Mouse (Mus musculus) embryonic facial prominence, embryonic 15.5 days (tissue): ENCODE results near the gene Trdn. TPM values are rescaled to one million over a fixed set of nuclear protein-coding genes. Genes with fewer than 3 reads are reported as not detected.

ENCODE experiments used
- ATAC-seq: fragments of 200-750 bp; cut with Nextera tagmentation; 2 replicates; pipeline ENCODE4 v1.8.0; 2017; ENCODE audit warnings: low read depth, moderate TSS enrichment; ENCODE audit not compliant: insufficient number of reproducible peaks, low FRiP score, low TSS enrichment
- H3K27ac ChIP-seq: fragments of 300-500 bp; sonication (generic); replicated peaks from 2 replicates; pipeline ENCODE4 v1.5.1; 2015; ENCODE audit warnings: mild to moderate bottlenecking, inconsistent platforms
- H3K27me3 ChIP-seq: fragments of 300-500 bp; sonication (generic); 2 replicates; pipeline ENCODE4 v1.6.1; 2015; ENCODE audit warnings: inconsistent platforms
- H3K36me3 ChIP-seq: fragments of 300-500 bp; sonication (generic); 2 replicates; pipeline ENCODE4 v1.6.1; 2015; ENCODE audit warnings: mild to moderate bottlenecking, inconsistent platforms
- H3K4me1 ChIP-seq: fragments of 300-500 bp; sonication (generic); 2 replicates; pipeline ENCODE4 v1.6.1; 2015; ENCODE audit warnings: inconsistent platforms
- H3K4me2 ChIP-seq: fragments of 300-500 bp; sonication (generic); replicated peaks from 2 replicates; pipeline ENCODE4 v1.6.1; 2015; ENCODE audit warnings: mild to moderate bottlenecking, inconsistent platforms
- H3K4me3 ChIP-seq: fragments of 300-500 bp; sonication (generic); replicated peaks from 2 replicates; pipeline ENCODE4 v1.5.1; 2015; ENCODE audit warnings: mild to moderate bottlenecking, inconsistent platforms
- H3K9ac ChIP-seq: fragments of 300-500 bp; sonication (generic); 2 replicates; pipeline ENCODE4 v1.6.1; 2015; ENCODE audit warnings: inconsistent platforms
- H3K9me3 ChIP-seq: fragments of 300-500 bp; sonication (generic); replicated peaks from 2 replicates; pipeline ENCODE4 v1.6.1; 2016; ENCODE audit warnings: inconsistent platforms
- WGBS: fragments of 180-500 bp; shearing (Covaris S2); methylation state at CpG from one replicate; pipeline ENCODE4 v1.1.7; 2015; 5-methylcytosine and 5-hydroxymethylcytosine counted together
- polyA plus RNA-seq: library from polyadenylated mRNA; unstranded; fragments of >200 nt; fragmentation: Nextera tagmentation; extraction: Ambion mirVana; gene quantifications from 2 replicates; pipeline ENCODE4 v1.2.1, GENCODE M21; 2015

Trdn gene
- 9.4 and 16.5 TPM in 2 replicates for polyA plus RNA-seq

DNA sequence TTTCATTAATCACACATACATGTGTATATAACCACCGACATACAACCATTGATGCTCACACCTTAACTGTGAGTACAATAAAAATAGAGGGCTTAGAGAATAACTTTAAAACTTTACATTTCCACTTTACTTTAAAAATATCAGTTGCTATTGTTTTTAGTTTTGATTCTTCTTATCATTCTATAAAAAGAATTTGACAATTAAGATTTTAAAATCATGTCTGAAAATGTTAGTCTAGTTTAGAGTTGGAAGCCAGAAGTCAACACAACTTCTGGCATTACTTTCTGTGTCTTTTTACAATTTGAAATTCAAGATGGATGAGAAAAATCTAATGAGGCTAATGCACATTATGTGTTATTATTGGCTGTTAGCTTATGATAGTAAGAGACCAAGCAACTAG is at the start of gene Trdn:
Trdn (plus strand) TSS at position 301 of the 400 bp plus-strand sequence.
- no peaks in the 10 kb centered on the region for H3K9me3 ChIP-seq
- H3K9ac ChIP-seq: no peak within 1 kb of the TSS
- H3K4me1 ChIP-seq: no peaks in the 10 kb centered on the region
- WGBS: 77% methylated on average over 1 of the region's 1 CpGs
- no peak within 1 kb of the TSS for H3K4me3 ChIP-seq
- no peak for ATAC-seq
- H3K4me2 ChIP-seq: no peak within 1 kb of the TSS
- H3K36me3 ChIP-seq: no peaks in the 10 kb centered on the region
- no peaks in the 10 kb centered on the region for H3K27me3 ChIP-seq
- no peak within 1 kb of the TSS for H3K27ac ChIP-seq

DNA sequence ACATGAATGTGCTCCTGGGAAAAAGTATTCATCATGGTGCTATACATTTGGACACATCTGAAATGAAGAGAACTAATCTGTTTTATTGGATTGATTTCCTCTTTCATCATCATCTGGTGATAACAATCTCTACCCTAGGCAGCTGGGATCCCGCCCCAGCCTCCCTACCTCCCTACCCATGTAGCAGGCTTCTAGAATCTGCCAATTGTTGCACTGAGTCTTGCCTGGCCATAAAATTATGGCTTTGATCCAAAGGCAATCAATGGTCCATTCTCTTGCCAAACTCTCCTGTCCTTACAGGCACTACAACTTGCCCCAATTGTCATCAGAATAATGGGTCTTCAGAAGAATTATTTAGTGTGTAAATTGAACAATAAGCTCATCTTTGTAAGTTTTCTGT is 19.6 kb upstream of the Trdn start:
- no peak for ATAC-seq
- WGBS: 50% methylated on average over 1 of the region's 1 CpGs

DNA sequence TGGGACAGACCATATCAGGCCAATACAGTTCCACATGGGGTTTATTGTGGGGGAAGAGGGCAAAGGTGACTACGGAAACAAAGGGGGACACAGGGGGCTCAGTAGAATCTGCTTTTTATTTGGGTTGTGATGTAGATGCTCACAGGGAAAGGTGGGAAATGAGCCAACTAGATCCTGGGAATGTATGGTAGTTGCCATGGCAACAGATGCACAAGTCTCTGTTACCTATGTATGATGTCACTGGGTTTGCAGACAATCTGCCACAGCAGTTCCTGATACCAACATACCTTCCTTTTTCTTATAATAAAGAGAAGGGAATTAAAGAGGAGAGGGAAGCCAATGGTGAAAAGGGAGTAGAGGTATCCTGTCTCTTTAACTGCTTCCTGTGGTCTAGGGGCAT is 14.8 kb upstream of the Trdn start:
- H3K27ac ChIP-seq: no peak overlapping the region
- H3K9ac ChIP-seq: no peak overlapping the region
- no peak for ATAC-seq
- no peaks in the 10 kb centered on the region for H3K27me3 ChIP-seq
- H3K36me3 ChIP-seq: no peaks in the 10 kb centered on the region
- no peaks in the 10 kb centered on the region for H3K9me3 ChIP-seq
- no peak overlapping the region for H3K4me3 ChIP-seq
- no peak overlapping the region for H3K4me2 ChIP-seq
- H3K4me1 ChIP-seq: no peaks in the 10 kb centered on the region
- 83% methylated on average over 1 of the region's 1 CpGs for WGBS

More for the DNA sequence above, 19.6 kb upstream of the Trdn start:
- no peak overlapping the region for H3K27ac ChIP-seq
- no peak overlapping the region for H3K4me3 ChIP-seq
- H3K4me2 ChIP-seq: no peak overlapping the region
- H3K36me3 ChIP-seq: no peaks in the 10 kb centered on the region
- no peak overlapping the region for H3K9ac ChIP-seq
- H3K27me3 ChIP-seq: no peaks in the 10 kb centered on the region
- H3K4me1 ChIP-seq: no peaks in the 10 kb centered on the region
- no peaks in the 10 kb centered on the region for H3K9me3 ChIP-seq

DNA sequence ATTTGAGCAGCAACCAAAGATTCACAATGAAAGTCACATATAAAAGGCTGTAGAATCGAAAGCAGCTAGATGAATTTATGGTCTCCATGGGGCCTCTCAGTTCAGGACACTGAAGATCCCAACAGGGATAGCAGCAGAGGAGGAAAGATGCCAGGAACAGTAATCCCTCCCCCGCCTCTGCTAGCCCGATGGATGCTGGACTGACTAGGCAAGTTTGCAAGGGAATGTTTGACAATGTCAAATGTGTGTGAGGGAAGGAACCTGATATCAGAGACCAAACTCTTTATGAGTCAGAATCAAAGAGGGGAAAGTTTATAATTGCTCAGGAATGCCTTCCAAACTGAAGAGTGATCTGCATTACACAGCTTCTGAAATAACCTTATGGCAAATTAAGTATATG is 7.2 kb upstream of the Trdn start:
- H3K27me3 ChIP-seq: no peaks in the 10 kb centered on the region
- no peak overlapping the region for H3K4me3 ChIP-seq
- H3K9me3 ChIP-seq: no peaks in the 10 kb centered on the region
- no peaks in the 10 kb centered on the region for H3K36me3 ChIP-seq
- no peaks in the 10 kb centered on the region for H3K4me1 ChIP-seq
- H3K4me2 ChIP-seq: no peak overlapping the region
- ATAC-seq: no peak
- H3K27ac ChIP-seq: no peak overlapping the region
- H3K9ac ChIP-seq: no peak overlapping the region
- 58% methylated on average over 3 of the region's 3 CpGs for WGBS

DNA sequence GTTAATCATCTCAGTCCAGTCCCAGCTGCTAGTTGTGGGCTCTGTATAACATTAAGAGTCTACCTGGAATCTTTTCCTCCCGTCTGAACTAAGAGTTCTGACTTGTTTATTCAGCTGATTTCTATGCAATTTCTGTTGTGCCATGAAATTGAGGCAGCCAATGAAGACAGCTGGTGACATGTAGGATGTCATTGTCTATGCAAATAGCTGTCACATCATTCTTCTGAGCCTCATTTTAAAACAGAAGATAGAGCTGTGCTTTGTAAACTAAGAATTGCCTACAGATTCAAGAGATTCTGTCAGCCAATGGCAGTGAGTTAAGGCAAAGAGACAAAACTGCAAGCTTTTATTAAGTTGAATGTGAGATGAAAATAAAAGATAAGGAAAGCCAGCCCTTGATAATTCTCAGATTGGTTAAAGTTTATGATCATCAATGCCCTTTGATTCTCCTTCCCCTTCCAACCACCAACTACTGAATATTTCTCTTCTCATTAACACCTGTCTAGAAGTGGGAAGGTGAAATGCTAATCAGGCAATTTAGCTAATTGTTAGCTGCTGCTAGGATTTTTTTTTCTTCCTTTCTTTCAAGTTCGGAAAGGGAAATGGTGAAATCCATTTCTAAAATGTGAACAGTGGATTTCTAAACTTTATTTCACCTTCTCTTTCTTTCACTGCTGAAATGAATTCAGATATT is 1.9 kb downstream of the Trdn start:
- Histone ChIP-seq H3K27ac (no peak overlapping the region), H3K4me3 (no peak overlapping the region), H3K9ac (no peak overlapping the region), H3K4me2 (no peak overlapping the region), H3K36me3 (no peaks in the 10 kb centered on the region), H3K27me3 (no peaks in the 10 kb centered on the region), H3K9me3 (no peaks in the 10 kb centered on the region), H3K4me1 (no peaks in the 10 kb centered on the region)
- 56% methylated on average over 2 of the region's 2 CpGs for WGBS
- no peak for ATAC-seq

DNA sequence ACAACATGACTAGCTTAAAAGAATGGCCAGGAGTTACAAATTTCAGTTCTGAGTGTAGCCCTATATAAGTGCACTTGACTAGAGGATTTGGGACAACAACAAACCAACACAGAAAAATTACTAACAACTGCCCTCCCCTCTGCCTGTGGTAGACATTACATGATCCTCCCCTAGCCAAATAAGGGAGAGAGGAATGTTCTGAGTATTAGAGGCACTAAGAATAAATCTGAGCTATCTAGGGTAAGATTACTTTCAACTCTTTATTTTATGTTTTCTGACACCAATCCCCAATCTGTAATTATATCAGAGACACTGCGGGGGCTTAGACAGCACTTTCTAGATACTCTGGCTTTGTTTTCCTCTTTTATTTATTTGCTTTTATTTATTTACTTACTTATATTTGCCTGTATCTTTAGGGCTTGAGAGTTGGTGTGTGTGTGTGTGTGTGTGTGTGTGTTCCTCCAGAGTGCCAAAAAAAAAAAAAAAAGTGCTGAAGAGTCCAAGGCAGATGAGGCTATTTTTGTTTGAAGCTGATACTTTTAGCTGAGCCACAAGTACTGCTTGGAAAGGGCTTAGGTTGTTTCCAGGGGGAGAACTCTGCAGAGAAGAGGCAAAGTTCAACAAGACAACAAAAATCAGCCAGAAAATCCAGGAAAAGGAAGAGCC is 2.7 kb downstream of the Trdn start:
- no peak overlapping the region for H3K27ac ChIP-seq
- no peak overlapping the region for H3K4me3 ChIP-seq
- no peaks in the 10 kb centered on the region for H3K9me3 ChIP-seq
- no peak overlapping the region for H3K9ac ChIP-seq
- H3K4me2 ChIP-seq: no peak overlapping the region
- H3K4me1 ChIP-seq: no peaks in the 10 kb centered on the region
- H3K36me3 ChIP-seq: no peaks in the 10 kb centered on the region
- 78% methylated on average over 1 of the region's 1 CpGs for WGBS
- no peaks in the 10 kb centered on the region for H3K27me3 ChIP-seq
- ATAC-seq: no peak

DNA sequence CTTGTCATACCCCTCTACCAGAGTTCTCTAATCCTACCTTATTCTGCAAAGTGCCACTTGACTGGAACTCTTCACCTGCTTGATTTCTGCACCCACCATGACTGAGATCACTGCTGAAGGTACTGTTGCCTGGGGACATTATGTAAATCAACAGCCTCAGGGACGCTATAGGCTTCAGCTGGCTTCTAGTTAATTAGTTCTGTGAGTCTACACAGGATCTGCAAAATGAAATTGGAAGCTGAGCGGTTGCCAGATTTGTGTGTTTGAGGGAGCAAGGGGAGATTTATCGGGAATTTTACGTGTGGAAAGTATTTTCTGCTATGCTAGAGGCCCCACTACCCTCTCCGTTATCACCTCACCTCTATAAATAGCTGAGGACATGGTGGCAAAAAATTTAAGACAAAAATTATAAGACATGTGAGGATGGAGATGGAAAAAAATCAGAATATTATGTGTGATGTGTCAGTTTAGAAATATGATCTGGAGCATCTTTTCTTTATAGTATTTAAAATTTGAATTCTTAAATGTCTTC is 3.3 kb downstream of the Trdn start:
- no peaks in the 10 kb centered on the region for H3K4me1 ChIP-seq
- H3K36me3 ChIP-seq: no peaks in the 10 kb centered on the region
- H3K4me3 ChIP-seq: no peak overlapping the region
- no peak overlapping the region for H3K27ac ChIP-seq
- ATAC-seq: no peak
- H3K9me3 ChIP-seq: no peaks in the 10 kb centered on the region
- H3K9ac ChIP-seq: no peak overlapping the region
- no peaks in the 10 kb centered on the region for H3K27me3 ChIP-seq
- no peak overlapping the region for H3K4me2 ChIP-seq
- 52% methylated on average over 5 of the region's 5 CpGs for WGBS

DNA sequence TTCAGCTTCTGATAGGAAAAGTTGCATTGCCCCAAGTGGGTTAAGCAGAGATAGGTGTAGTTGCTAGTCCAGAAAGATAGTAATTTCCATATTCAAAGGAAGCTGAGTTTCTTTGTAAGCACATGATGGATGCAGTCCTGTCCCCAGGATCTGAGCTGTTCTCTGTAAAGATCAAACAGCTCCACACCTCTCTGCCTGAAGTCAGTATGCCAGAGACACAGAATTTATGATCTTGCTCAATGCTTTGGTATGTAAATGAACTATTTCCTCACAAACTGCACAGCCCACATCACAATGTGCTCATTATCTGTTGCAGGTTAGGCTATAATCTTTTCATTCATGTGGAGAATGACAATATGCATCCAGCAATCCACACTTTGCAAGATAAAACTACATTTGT is 8.0 kb downstream of the Trdn start:
- H3K27ac ChIP-seq: no peak overlapping the region
- ATAC-seq: no peak
- H3K36me3 ChIP-seq: no peaks in the 10 kb centered on the region
- no peaks in the 10 kb centered on the region for H3K9me3 ChIP-seq
- no peak overlapping the region for H3K4me2 ChIP-seq
- no peaks in the 10 kb centered on the region for H3K4me1 ChIP-seq
- no peak overlapping the region for H3K4me3 ChIP-seq
- no peak overlapping the region for H3K9ac ChIP-seq
- no peaks in the 10 kb centered on the region for H3K27me3 ChIP-seq

DNA sequence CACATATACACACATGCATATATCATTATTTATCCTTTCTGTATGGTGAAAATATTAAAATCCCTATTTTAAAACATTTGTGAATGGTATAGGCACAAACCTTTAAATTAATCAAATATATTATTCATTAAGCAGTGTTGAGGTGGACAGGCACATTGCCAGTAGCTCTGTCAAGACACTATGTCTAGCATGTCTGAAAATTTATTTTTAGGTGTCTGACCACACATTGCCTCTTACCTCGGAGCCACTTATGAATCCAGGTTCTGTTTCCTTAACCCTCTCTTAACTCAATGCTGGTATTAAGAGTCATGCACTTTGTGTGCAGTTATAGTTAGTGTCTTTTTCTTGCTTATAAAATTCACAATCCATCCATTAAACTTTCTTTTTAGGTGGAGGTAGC is 12.0 kb downstream of the Trdn start:
- WGBS: 58% methylated on average over 1 of the region's 1 CpGs
- no peak for ATAC-seq
- H3K27me3 ChIP-seq: no peaks in the 10 kb centered on the region

DNA sequence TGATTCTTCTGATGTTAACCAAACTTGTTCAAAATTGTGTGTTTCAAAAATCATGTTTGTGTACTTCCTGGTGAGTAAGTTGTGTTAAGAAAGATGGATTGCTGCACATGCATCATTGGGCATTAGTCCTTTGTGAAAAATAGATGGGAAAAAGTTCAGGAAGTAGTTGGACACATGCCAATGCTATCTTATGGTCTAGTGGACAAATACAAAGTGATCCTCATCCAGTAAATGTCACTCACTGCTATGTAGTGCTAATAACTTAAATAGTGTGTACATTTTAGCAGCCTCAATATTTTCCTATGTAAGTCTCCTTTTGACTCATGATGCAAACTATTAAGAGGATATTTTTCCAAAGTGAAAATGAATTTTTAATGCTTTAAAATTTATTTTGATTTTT is 27.6 kb downstream of the Trdn start:
- H3K9me3 ChIP-seq: no peaks in the 10 kb centered on the region
- no peak overlapping the region for H3K4me3 ChIP-seq
- ATAC-seq: no peak
- H3K27ac ChIP-seq: no peak overlapping the region
- H3K4me1 ChIP-seq: no peaks in the 10 kb centered on the region
- no peaks in the 10 kb centered on the region for H3K36me3 ChIP-seq
- H3K9ac ChIP-seq: no peak overlapping the region
- H3K4me2 ChIP-seq: no peak overlapping the region
- H3K27me3 ChIP-seq: no peaks in the 10 kb centered on the region

More for the DNA sequence above, 12.0 kb downstream of the Trdn start:
- Histone ChIP-seq H3K9me3 (no peaks in the 10 kb centered on the region), H3K4me2 (no peak overlapping the region), H3K4me1 (no peaks in the 10 kb centered on the region), H3K36me3 (no peaks in the 10 kb centered on the region), H3K9ac (no peak overlapping the region), H3K4me3 (no peak overlapping the region), H3K27ac (no peak overlapping the region)

DNA sequence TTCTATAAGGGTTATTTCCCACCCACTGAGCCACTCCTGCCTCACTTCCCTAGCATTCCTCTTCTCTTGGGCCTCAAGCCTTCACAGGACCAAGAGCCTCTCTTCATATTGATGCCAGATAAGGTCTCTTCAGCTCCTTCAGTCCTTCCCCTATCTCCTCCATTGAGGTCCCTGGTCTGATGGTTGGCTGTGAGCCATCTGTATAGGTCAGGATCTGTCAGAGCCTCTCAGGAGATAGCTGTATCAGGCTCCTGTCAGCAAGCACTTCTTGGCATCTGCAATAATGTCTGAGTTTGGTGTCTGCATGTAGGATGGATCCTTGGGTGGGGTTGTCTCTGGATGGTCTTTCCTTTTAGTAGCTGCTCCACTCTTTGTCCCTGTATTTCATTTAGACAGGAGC is 42.7 kb downstream of the Trdn start:
- no peaks in the 10 kb centered on the region for H3K27me3 ChIP-seq
- H3K9me3 ChIP-seq: no peaks in the 10 kb centered on the region
- H3K4me3 ChIP-seq: no peak overlapping the region
- no peak overlapping the region for H3K4me2 ChIP-seq
- H3K36me3 ChIP-seq: no peaks in the 10 kb centered on the region
- no peak overlapping the region for H3K9ac ChIP-seq
- no peaks in the 10 kb centered on the region for H3K4me1 ChIP-seq
- ATAC-seq: no peak
- H3K27ac ChIP-seq: no peak overlapping the region

DNA sequence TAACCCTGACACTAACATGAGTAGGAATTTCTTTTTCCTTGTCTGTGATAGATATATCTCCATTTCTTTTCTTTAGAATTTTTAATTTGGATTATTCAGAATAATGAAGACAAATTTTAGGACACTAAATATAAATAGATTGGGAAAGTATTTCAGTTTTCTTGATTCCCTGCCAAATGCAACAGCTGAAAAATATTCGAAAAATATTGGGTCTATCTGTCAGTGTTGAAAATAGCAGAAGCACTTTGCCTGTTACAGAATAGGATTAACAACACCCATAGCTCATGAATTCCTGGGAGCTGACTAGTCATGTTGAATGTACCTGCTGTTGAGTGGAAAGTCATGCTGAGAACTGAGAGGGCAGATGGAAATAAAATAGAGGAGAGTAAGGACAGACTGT is 64.6 kb downstream of the Trdn start:
- Histone ChIP-seq H3K27ac (no peak overlapping the region), H3K4me3 (no peak overlapping the region), H3K9me3 (no peaks in the 10 kb centered on the region), H3K4me2 (no peak overlapping the region), H3K4me1 (no peaks in the 10 kb centered on the region), H3K27me3 (no peaks in the 10 kb centered on the region), H3K9ac (no peak overlapping the region), H3K36me3 (no peaks in the 10 kb centered on the region)
- whole genome bisulfite sequencing: 65% methylated on average over 1 of the region's 1 CpGs
- no peak for ATAC-seq
